Mouse (Mus musculus): ENCODE measurements around the gene Mrpl44. TPM values are rescaled to one million over a fixed set of nuclear protein-coding genes. Genes with fewer than 3 reads are reported as not detected.

The Mrpl44 gene
- polyA plus RNA-seq, 1 experiment from 2014 or later: 46.6 TPM

DNA sequence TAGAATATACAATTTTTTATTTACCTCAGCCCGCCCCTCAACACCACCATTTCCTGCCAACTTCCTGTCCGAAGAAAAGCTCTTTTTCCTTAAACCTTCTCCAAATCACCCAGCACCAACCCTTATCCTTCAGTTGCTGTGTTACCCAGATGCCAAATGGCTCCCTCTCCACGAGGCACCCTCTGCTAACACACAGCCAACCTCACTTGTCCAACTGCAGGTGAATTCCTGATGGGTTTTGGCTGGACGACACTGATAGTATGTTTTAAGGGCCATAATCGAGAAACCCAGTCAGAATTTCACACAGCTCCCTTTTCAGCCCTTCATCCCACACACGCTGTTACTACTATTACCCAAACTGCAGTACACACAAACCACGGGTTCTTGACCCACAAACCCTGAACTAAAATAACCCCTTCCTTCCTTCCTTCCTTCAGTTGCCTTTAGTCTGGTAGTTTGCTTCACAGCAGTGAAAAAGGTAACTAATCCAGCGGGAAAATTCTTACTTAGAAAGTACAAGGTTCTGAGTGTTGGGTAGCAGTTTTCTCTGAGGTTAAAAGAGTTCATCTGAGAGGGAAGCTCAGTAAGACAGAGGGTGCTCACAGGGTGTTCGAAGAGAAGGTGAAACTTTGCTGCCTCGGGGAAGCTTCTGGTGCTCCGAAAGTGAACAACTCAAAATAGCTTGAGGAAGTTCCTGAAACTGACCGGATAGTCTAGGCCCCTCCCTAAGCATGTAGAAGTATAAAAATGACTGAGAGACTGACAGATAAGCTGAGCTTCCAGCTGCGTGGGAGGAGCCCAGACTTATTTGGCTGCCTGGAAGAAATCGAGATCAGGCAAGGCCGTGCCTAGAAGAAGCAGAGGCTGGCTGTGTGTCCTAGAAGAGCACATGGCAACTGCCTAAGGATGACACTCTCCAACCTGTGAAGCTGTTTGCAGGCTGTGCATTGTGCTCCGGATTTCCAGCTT, 13.3 kb upstream of the Mrpl44 start:
- Histone ChIP-seq H3K27me3 (no peaks in the 10 kb centered on the region), H3K9ac (no peak overlapping the region), H3K27ac (no peak overlapping the region), H3K36me3 (no peaks in the 10 kb centered on the region), H3K4me1 (replicated peaks) (peaks cover 26% of the 10 kb centered on the region), H3K9me3 (replicated peaks) (no peaks in the 10 kb centered on the region), H3K4me2 (peak overlapping the region; percentile 89), H3K4me3 (peak overlapping the region; percentile 96)
- ATAC-seq (replicated peaks; ENCODE audit: insufficient number of reproducible peaks, insufficient read depth, low FRiP score, low read depth): no peak
- 42% methylated on average over 16 of the region's 16 CpGs for WGBS

DNA sequence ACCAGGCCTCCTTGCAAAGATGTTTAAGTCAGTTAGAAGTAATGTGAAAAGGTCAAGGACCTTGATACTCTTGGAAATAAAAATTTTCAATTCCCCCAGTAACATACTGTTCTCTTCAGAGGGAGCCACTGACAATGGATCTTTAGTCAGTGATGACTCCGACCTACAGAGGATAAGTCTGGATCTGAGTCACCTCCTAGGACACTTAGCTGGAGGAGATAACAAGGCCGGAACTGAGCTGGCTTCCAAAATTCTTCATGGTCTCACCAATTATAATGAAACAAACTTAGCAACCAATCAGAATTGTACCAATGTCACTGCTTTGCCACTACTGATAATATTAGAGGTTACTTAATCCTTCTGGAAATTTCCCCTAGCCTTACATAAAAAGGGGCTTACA, 11.8 kb upstream of the Mrpl44 start:
- Histone ChIP-seq H3K36me3 (no peaks in the 10 kb centered on the region), H3K4me3 (no peak overlapping the region), H3K27ac (no peak overlapping the region), H3K4me2 (no peak overlapping the region), H3K27me3 (no peaks in the 10 kb centered on the region), H3K9ac (no peak overlapping the region), H3K4me1 (replicated peaks) (peaks cover 26% of the 10 kb centered on the region), H3K9me3 (replicated peaks) (no peaks in the 10 kb centered on the region)
- ATAC-seq (replicated peaks; ENCODE audit: insufficient number of reproducible peaks, insufficient read depth, low FRiP score, low read depth): no peak
- WGBS: 52% methylated on average over 2 of the region's 2 CpGs

DNA sequence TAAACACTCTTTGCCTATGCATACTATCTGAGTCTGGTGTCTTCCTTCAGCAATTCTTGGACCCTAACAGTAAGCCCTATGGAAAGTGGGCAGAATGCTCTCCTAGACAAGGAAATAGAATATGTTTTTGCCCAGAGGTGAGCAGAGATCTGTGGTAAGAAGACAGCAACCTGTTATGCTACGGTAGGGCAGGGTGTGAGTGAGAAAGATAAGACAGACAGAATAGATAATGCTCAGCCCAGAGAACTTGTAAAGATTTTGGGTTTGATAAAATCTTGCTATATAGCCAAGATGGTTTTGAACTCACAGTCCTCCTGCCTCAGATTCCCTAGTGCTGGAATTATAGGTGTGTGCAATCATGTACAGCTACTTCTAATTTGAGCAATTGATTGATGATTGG, 11.3 kb upstream of the Mrpl44 start:
- H3K9ac ChIP-seq: no peak overlapping the region
- no peak overlapping the region for H3K27ac ChIP-seq
- no peaks in the 10 kb centered on the region for H3K9me3 ChIP-seq (replicated peaks)
- H3K36me3 ChIP-seq: no peaks in the 10 kb centered on the region
- H3K4me2 ChIP-seq: no peak overlapping the region
- H3K4me1 ChIP-seq (replicated peaks): peaks cover 26% of the 10 kb centered on the region
- no peak for ATAC-seq (replicated peaks; ENCODE audit: insufficient number of reproducible peaks, insufficient read depth, low FRiP score, low read depth)
- WGBS: 59% methylated on average over 1 of the region's 1 CpGs
- H3K4me3 ChIP-seq: no peak overlapping the region
- H3K27me3 ChIP-seq: no peaks in the 10 kb centered on the region

DNA sequence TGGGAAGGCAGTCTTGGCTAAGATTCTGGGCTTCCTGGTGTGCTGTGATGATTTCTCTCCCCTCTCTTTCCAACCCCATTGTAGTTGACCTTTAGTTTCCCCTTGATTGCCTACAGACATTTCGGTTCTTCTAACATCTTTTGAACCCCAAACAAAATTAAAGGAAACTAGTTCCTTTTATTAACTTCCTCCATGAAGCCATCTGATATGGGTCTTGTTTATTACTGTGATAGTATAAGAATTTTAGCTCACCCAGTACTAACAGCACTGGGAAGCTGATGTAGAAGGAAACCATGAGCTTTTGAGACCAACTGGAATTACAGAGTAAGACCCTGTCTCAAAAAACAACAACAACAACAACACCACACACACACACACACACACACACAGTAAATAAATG, 7.6 kb upstream of the Mrpl44 start:
- Histone ChIP-seq H3K4me1 (replicated peaks) (no peaks in the 10 kb centered on the region), H3K4me2 (no peak overlapping the region), H3K27ac (no peak overlapping the region), H3K27me3 (no peaks in the 10 kb centered on the region), H3K36me3 (no peaks in the 10 kb centered on the region), H3K9me3 (replicated peaks) (no peaks in the 10 kb centered on the region), H3K9ac (no peak overlapping the region), H3K4me3 (no peak overlapping the region)
- WGBS: 50% methylated on average over 1 of the region's 1 CpGs
- no peak for ATAC-seq (replicated peaks; ENCODE audit: insufficient number of reproducible peaks, insufficient read depth, low FRiP score, low read depth)

DNA sequence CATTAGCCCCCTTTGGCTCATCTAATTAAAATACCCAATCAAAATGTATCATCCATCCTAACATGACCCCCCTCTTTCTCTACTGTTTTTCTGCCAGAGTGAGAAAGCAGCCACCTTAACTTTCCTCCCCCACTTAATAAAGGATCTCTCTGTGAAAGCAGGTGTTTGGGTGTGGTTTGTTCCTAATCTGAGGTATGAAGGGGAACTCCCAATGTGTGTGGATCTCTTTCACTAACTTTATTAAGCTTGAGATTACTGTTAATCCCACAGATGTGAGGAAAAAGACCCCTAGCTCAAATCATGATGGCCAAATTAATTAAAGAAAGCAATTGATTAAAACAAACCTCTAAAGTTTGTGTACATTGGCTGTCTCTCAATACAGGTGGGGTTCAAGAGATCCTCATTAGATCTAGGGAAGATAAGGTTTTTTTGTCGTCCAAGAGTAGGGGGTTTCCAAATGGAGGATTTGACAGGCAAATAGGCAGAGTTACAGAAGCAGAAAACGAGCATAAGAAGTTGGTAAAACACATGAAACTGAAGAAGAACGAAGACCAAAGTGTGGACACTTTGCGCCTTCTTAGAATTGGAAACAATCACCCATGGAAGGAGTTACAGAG, 1.5 kb upstream of the Mrpl44 start:
- no peak for ATAC-seq (replicated peaks; ENCODE audit: insufficient number of reproducible peaks, insufficient read depth, low FRiP score, low read depth)
- Histone ChIP-seq H3K36me3 (peaks cover 15% of the 10 kb centered on the region), H3K9me3 (replicated peaks) (no peaks in the 10 kb centered on the region), H3K4me1 (replicated peaks) (peaks cover 10% of the 10 kb centered on the region), H3K9ac (no peak overlapping the region), H3K4me3 (no peak overlapping the region), H3K27me3 (no peaks in the 10 kb centered on the region), H3K4me2 (no peak overlapping the region), H3K27ac (no peak overlapping the region)
- 73% methylated on average over 4 of the region's 4 CpGs for WGBS

DNA sequence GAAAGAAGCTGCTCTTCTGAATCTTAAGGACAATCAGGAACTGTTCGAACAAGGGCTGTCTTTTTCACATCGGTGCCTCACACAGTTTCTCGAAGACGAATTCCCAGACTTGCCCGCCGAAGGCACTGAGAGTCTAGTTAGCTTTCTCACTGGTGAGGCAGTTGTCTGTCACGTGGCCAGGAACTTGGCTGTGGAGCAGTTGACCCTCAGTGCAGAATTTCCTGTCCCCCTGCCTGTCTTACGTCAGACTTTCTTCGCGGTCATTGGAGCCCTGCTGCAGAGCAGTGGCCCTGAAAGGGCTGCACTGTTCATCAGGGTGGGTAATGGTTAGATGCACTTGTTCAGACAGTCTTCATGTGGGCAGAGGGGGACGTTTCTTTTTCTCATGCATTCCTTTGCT, 2.2 kb downstream of the Mrpl44 start:
- H3K9ac ChIP-seq: no peak overlapping the region
- no peak for ATAC-seq (replicated peaks; ENCODE audit: insufficient number of reproducible peaks, insufficient read depth, low FRiP score, low read depth)
- H3K36me3 ChIP-seq: peaks cover 50% of the 10 kb centered on the region
- peaks cover 10% of the 10 kb centered on the region for H3K4me1 ChIP-seq (replicated peaks)
- no peak overlapping the region for H3K4me2 ChIP-seq
- H3K9me3 ChIP-seq (replicated peaks): no peaks in the 10 kb centered on the region
- no peak overlapping the region for H3K4me3 ChIP-seq
- WGBS: 80% methylated on average over 11 of the region's 11 CpGs
- H3K27me3 ChIP-seq: no peaks in the 10 kb centered on the region
- H3K27ac ChIP-seq: no peak overlapping the region

DNA sequence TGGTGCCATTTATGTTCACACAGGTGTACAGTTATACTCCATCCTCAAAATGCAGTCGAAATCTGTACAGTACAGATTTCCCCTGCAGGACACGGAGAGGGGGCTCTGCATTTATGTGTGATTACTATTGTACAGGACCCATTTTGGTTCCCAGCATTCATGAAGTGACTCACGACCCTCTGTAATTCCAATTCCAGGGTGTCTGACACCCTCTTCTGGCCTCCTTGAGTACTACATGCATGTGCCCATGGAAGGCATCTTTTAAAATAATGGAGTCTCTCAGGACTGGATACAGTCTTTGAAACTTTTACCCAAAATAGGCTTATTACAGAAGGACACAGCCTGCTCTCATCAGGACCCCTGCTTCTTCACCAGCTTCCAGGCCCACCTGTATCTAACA, 6.6 kb downstream of the Mrpl44 start:
- Histone ChIP-seq H3K4me2 (no peak overlapping the region), H3K27me3 (no peaks in the 10 kb centered on the region), H3K9ac (no peak overlapping the region), H3K4me3 (no peak overlapping the region), H3K27ac (no peak overlapping the region), H3K36me3 (peaks cover 50% of the 10 kb centered on the region), H3K9me3 (replicated peaks) (no peaks in the 10 kb centered on the region), H3K4me1 (replicated peaks) (peaks cover 5% of the 10 kb centered on the region; the same call in 1 of the 2 replicates)
- WGBS: 87% methylated on average over 3 of the region's 3 CpGs
- no peak for ATAC-seq (replicated peaks; ENCODE audit: insufficient number of reproducible peaks, insufficient read depth, low FRiP score, low read depth)

DNA sequence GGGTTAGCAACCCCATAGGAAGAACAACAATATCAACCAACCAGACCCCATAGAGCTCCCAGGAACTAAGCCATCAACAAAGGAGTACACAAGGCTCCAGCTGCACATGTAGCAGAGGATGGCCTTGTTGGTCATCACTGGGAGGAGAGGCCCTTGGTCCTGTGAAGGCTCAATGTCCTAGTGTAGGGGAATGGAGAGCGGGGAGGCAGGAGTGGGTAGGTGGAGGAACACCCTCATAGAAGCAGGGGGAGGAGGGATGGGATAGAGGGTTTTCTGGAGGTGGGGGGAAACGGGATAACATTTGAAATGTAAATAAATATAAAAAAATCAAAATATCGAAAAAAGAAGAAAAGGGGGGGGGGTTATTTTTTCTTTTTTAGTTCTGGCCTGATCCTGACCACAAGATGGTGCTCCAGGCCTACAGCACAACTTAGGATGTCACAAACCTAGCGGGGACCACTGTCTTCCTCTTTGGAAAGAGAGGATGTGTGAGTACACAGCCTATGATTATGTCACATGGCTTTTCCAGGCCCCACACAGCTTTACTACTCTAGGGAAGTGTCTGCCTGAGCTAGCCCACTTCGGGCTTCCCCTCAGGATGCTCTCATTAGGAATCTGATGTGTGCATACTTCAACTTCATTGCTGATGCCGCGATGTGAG, 10.6 kb downstream of the Mrpl44 start:
- Histone ChIP-seq H3K4me1 (replicated peaks) (peaks cover 3% of the 10 kb centered on the region; the same call in 1 of the 2 replicates), H3K36me3 (peaks cover 15% of the 10 kb centered on the region), H3K4me3 (no peak overlapping the region), H3K9me3 (replicated peaks) (no peaks in the 10 kb centered on the region), H3K9ac (no peak overlapping the region), H3K27ac (no peak overlapping the region), H3K4me2 (no peak overlapping the region), H3K27me3 (no peaks in the 10 kb centered on the region)
- WGBS: 56% methylated on average over 7 of the region's 7 CpGs
- no peak for ATAC-seq (replicated peaks; ENCODE audit: insufficient number of reproducible peaks, insufficient read depth, low FRiP score, low read depth)

DNA sequence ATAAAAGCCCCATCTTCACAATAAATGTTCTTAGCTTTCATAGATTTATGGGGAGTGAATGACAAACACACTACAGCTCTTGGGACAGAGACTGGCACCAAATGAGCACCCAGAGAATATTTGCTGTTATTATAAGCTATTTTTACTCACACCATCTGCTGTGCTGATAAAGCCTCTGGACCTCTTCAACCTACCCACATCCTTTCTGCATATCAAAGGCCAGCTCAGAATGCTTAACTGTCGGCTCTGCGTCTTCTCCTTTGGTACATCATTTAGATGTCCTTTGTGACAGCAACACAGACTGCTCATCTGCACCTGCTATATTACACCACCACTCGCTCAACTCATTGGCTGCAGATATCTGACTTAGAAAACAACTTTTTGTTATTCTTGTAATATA, 21.3 kb downstream of the Mrpl44 start:
- 48% methylated on average over 3 of the region's 3 CpGs for WGBS
- no peak for ATAC-seq (replicated peaks; ENCODE audit: insufficient number of reproducible peaks, insufficient read depth, low FRiP score, low read depth)
- no peaks in the 10 kb centered on the region for H3K36me3 ChIP-seq
- no peak overlapping the region for H3K9ac ChIP-seq
- no peaks in the 10 kb centered on the region for H3K27me3 ChIP-seq
- H3K27ac ChIP-seq: no peak overlapping the region
- H3K9me3 ChIP-seq (replicated peaks): no peaks in the 10 kb centered on the region
- H3K4me2 ChIP-seq: no peak overlapping the region
- no peak overlapping the region for H3K4me3 ChIP-seq
- H3K4me1 ChIP-seq (replicated peaks): peaks cover 7% of the 10 kb centered on the region; the same call in 1 of the 2 replicates

DNA sequence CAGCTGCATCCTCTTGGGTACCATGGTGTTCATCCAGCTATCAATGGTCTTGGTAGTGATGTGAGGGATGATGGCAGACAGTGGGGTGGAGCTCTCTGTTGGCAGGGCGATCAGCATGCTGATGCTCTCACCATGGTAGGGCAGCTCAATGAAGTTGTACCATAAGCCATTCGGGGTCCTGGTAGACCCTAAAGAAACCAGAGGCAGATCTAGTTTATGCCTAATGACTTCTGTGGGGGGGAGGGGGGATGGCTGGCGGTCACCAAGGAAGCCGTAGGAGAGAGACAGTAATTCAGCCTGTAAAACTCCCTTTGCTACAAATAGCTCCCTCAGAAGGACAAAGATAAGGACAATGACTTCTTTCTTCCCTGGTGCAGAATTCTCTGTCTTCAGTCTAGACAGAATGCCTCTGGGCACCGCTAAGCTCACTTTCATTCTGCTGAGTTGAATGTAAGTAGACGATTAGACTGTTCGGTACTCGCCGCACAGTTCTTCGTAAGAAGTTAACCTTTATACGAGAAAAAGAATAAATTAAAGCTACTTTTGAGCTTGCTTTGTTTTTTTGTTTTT, 27.1 kb downstream of the Mrpl44 start:
- no peaks in the 10 kb centered on the region for H3K9me3 ChIP-seq (replicated peaks)
- H3K27me3 ChIP-seq: no peaks in the 10 kb centered on the region
- ATAC-seq (replicated peaks; ENCODE audit: insufficient number of reproducible peaks, insufficient read depth, low FRiP score, low read depth): no peak
- no peak overlapping the region for H3K9ac ChIP-seq
- H3K4me2 ChIP-seq: no peak overlapping the region
- 72% methylated on average over 11 of the region's 11 CpGs for WGBS
- no peak overlapping the region for H3K4me3 ChIP-seq
- peaks cover 7% of the 10 kb centered on the region for H3K4me1 ChIP-seq (replicated peaks)
- H3K36me3 ChIP-seq: no peaks in the 10 kb centered on the region
- no peak overlapping the region for H3K27ac ChIP-seq

DNA sequence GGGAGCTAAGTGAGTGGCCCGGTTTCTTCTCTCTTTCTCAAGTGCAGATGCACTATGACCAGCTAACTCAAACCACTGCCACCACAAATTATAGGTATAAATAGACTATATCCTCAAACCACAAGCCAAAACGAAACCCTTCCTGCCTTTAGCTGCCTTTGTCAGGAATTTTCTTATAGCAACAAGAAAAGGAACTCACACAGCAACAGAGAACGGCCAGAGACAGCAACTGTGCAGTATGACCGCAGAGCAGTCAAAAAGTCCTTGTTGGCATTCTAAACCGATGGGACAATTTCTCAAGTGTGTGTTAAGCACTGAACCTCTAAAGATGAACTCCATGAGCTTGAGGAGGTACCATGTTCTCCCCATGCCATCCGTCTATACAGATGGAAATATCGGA, 27.8 kb downstream of the Mrpl44 start:
- H3K9me3 ChIP-seq (replicated peaks): no peaks in the 10 kb centered on the region
- no peaks in the 10 kb centered on the region for H3K36me3 ChIP-seq
- H3K27ac ChIP-seq: no peak overlapping the region
- peaks cover 7% of the 10 kb centered on the region for H3K4me1 ChIP-seq (replicated peaks)
- 82% methylated on average over 7 of the region's 7 CpGs for WGBS
- no peak for ATAC-seq (replicated peaks; ENCODE audit: insufficient number of reproducible peaks, insufficient read depth, low FRiP score, low read depth)
- H3K4me2 ChIP-seq: no peak overlapping the region
- no peaks in the 10 kb centered on the region for H3K27me3 ChIP-seq
- no peak overlapping the region for H3K9ac ChIP-seq
- no peak overlapping the region for H3K4me3 ChIP-seq
